ENCODE assay signal across 14 mouse cellular contexts in the genomic region with DNA sequence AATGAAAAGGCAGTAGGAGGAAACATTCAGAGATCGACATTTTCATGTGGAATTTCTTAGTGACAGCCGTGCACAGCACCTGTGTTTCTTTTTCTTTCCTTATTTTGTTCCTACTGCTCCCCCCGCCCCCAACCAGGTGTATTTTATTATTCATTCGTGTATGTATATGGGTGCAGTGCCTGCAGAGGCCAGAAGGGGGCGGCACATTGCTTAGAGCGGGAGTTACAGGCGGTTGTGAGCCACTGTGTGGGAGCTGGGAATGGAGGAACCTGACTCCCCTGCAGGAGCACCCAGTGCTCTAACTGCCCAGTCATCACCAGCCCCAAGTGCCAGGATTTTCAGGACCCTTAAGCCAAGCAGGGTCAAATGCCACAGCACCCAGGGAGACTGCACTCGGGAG. TPM values are rescaled to one million over a fixed set of nuclear protein-coding genes. Genes with fewer than 3 reads are reported as not detected.
DNase-seq lines count a peak whose midpoint lies in the region; ATAC-seq and TF ChIP-seq lines count a peak whose summit lies in the region.
"Had no signal": no experiment of that assay in that cellular context is flagged by ENCODE, and none has a peak within 500 bp of the region (broad histone marks: within the 10 kb centered on the region; RNA-seq: fewer than 3 reads in every experiment).

No protein-coding gene starts in this region.

- peak; percentile 7 for DNase-seq in adrenal gland, postnatal 10 days
- DNase-seq in adrenal gland, postnatal 14 days: no peak
- no peak for DNase-seq in lung, adult 2 months
- DNase-seq in lung, adult 18-20 months: no peak
- peak; percentile 83 for DNase-seq in R1 (ENCODE audit: low read depth, low spot score)
- no peak for DNase-seq in ovary, postnatal 10 days (ENCODE audit: low spot score)
- DNase-seq: heart, postnatal 10 days; lung, postnatal 4 days had no signal

- H3K36me3 ChIP-seq in small intestine, adult 2 months (ENCODE audit: control insufficient read depth, insufficient read depth, low read length): no peaks in the 10 kb centered on the region
- H3K36me3 ChIP-seq: embryonic facial prominence, embryonic 10.5 days; limb, embryonic 10.5 days had no signal

- no peak for ATAC-seq in monocyte, adult 5-6 weeks (replicated peaks; ENCODE audit: insufficient number of reproducible peaks, low FRiP score, low TSS enrichment, poor library complexity, severe bottlenecking)
- ATAC-seq: forebrain, embryonic 14.5 days; intestine, embryonic 16.5 days had no signal

- no peaks in the 10 kb centered on the region for H3K4me1 ChIP-seq in lung, adult 2 months (ENCODE audit: control insufficient read depth, insufficient read depth, low read length)
- H3K4me1 ChIP-seq in small intestine, adult 2 months (ENCODE audit: control insufficient read depth, insufficient read depth, insufficient read length, low read length): no peaks in the 10 kb centered on the region
- H3K4me1 ChIP-seq: embryonic facial prominence, embryonic 10.5 days had no signal

- WGBS in lung, adult 2 months: 46% methylated on average over 8 of the region's 8 CpGs
- WGBS in small intestine, adult 2 months: 42% methylated on average over 8 of the region's 8 CpGs

- TF ChIP-seq CTCF in lung, adult 2 months (IDR thresholded peaks at IDR 0.05; ENCODE audit: insufficient read depth, low read length): peak; percentile 30; the same call in 1 of the 2 replicates
- peak; percentile 54; the same call in 1 of the 2 replicates for TF ChIP-seq CTCF in small intestine, adult 2 months (IDR thresholded peaks at IDR 0.05; ENCODE audit: extremely low read depth, insufficient read length, insufficient replicate concordance, low read depth, low read length)

- no peaks in the 10 kb centered on the region for H3K27me3 ChIP-seq in small intestine, adult 2 months (ENCODE audit: control insufficient read depth, insufficient read depth, low read length)

- H3K27ac ChIP-seq in small intestine, adult 2 months (ENCODE audit: insufficient read depth, low read depth, low read length): no peak overlapping the region
- H3K27ac ChIP-seq: embryonic facial prominence, embryonic 10.5 days; limb, embryonic 10.5 days had no signal

- TF ChIP-seq POLR2A in lung, adult 2 months (IDR thresholded peaks at IDR 0.05; ENCODE audit: borderline replicate concordance, extremely low read depth, low read depth, low read length): no peak
- no peak for TF ChIP-seq POLR2A in small intestine, adult 2 months (IDR thresholded peaks at IDR 0.05; ENCODE audit: low read depth, low read length)

- no peak overlapping the region for H3K4me3 ChIP-seq in lung, adult 2 months (replicated peaks; ENCODE audit: extremely low read depth, low read depth, low read length)
- H3K4me3 ChIP-seq in small intestine, adult 2 months (ENCODE audit: low read depth, low read length): no peak overlapping the region
- H3K4me3 ChIP-seq: embryonic facial prominence, embryonic 10.5 days; limb, embryonic 10.5 days had no signal

RNA-seq across cellular contexts. Expression of gene Vmac, which starts 18.7 kb away (rescaled TPM):
- 10 to 100 TPM; 16.8 to 24.2 TPM for total RNA-seq in adrenal gland, postnatal 10 days (2021)
- 22.3 and 23.9 TPM in 2 replicates for total RNA-seq in adrenal gland, postnatal 14 days (2021)
- polyA plus RNA-seq in lung, adult 2 months (2012; rRNA removed): 31.9 and 32.4 TPM in 2 replicates
- 13.2 and 18.0 TPM in 2 replicates for polyA plus RNA-seq in small intestine, adult 2 months (2012; rRNA removed)
- total RNA-seq in monocyte, adult 5-6 weeks (2017): 5.0 to 6.0 TPM (median 5.0 TPM) in 3 replicates

RNA-seq across cellular contexts. Expression of gene Ndufa11, which starts 19.0 kb away (rescaled TPM):
- total RNA-seq in adrenal gland, postnatal 10 days (2021): 100 to 1,000 TPM; 432 to 465 TPM
- total RNA-seq in adrenal gland, postnatal 14 days (2021): 382 and 386 TPM in 2 replicates
- 348 and 393 TPM in 2 replicates for polyA plus RNA-seq in lung, adult 2 months (2012; rRNA removed)
- 662 and 1,009 TPM in 2 replicates for polyA plus RNA-seq in small intestine, adult 2 months (2012; rRNA removed)
- total RNA-seq in monocyte, adult 5-6 weeks (2017): 66.7 to 91.2 TPM (median 74.2 TPM) in 3 replicates

RNA-seq across cellular contexts. Expression of gene Nrtn, which starts 20.8 kb away (rescaled TPM):
- 1 to 10 TPM; 5.9 to 6.3 TPM for total RNA-seq in adrenal gland, postnatal 10 days (2021)
- total RNA-seq in adrenal gland, postnatal 14 days (2021): 4.5 and 4.8 TPM in 2 replicates
- 17.3 and 23.2 TPM in 2 replicates for polyA plus RNA-seq in lung, adult 2 months (2012; rRNA removed)
- polyA plus RNA-seq in small intestine, adult 2 months (2012; rRNA removed): 34.9 and 36.8 TPM in 2 replicates
- not detected in 3 replicates for total RNA-seq in monocyte, adult 5-6 weeks (2017)

RNA-seq across cellular contexts. Expression of gene Dus3l, which starts 28.0 kb away (rescaled TPM):
- total RNA-seq in adrenal gland, postnatal 10 days (2021): 10 to 100 TPM; 27.6 to 34.5 TPM
- total RNA-seq in adrenal gland, postnatal 14 days (2021): 29.1 and 37.2 TPM in 2 replicates
- polyA plus RNA-seq in lung, adult 2 months (2012; rRNA removed): 81.7 and 84.5 TPM in 2 replicates
- polyA plus RNA-seq in small intestine, adult 2 months (2012; rRNA removed): 32.1 and 55.6 TPM in 2 replicates
- 15.0 to 22.2 TPM (median 19.2 TPM) in 3 replicates for total RNA-seq in monocyte, adult 5-6 weeks (2017)

RNA-seq across cellular contexts. Expression of gene Prr22, which starts 33.5 kb away (rescaled TPM):
- total RNA-seq in adrenal gland, postnatal 10 days (2021): under 1 TPM; 0.27 to 0.42 TPM
- 0.30 and 1.0 TPM in 2 replicates for total RNA-seq in adrenal gland, postnatal 14 days (2021)
- 1.6 and 2.2 TPM in 2 replicates for polyA plus RNA-seq in lung, adult 2 months (2012; rRNA removed)
- 2.0 and 3.7 TPM in 2 replicates for polyA plus RNA-seq in small intestine, adult 2 months (2012; rRNA removed)
- 0.29 to 0.49 TPM in 2 of 3 replicates, not detected in the other for total RNA-seq in monocyte, adult 5-6 weeks (2017)

Comparison
In these comparisons a context has a peak if more than half of its experiments do, and no peak if none do; other contexts are left out.
1. DNase-seq: peak in adrenal gland, postnatal 10 days (single experiment) and R1 (single experiment); none in adrenal gland, postnatal 14 days (single experiment), lung, adult 2 months (single experiment), lung, adult 18-20 months (0 of 2) and ovary, postnatal 10 days (single experiment).